Mouse (Mus musculus) small intestine, adult 2 months (tissue): ENCODE results near the gene Iqcn. TPM values are rescaled to one million over a fixed set of nuclear protein-coding genes. Genes with fewer than 3 reads are reported as not detected.

Experiments used
- H3K27ac ChIP-seq: fragments of 200-500 bp; 2 replicates; pipeline ENCODE4 v1.5.1; 2012; ENCODE audit warnings: low read depth, low read length, control low read depth, inconsistent platforms; ENCODE audit not compliant: insufficient read depth
- H3K27me3 ChIP-seq: fragments of 200-500 bp; 2 replicates; pipeline ENCODE4 v1.6.1; 2012; ENCODE audit warnings: mild to moderate bottlenecking, moderate library complexity, low read length, inconsistent platforms; ENCODE audit not compliant: control insufficient read depth, insufficient read depth
- H3K36me3 ChIP-seq: fragments of 200-500 bp; 2 replicates; pipeline ENCODE4 v1.6.1; 2012; ENCODE audit warnings: mild to moderate bottlenecking, low read length, control low read depth, inconsistent platforms; ENCODE audit not compliant: control insufficient read depth, insufficient read depth
- H3K4me1 ChIP-seq: fragments of 200-500 bp; 2 replicates; pipeline ENCODE4 v1.6.1; 2012; ENCODE audit warnings: low read length, inconsistent platforms, mixed read lengths; ENCODE audit not compliant: control insufficient read depth, insufficient read depth, insufficient read length
- H3K4me3 ChIP-seq: fragments of 200-500 bp; 2 replicates; pipeline ENCODE4 v1.5.1; 2012; ENCODE audit warnings: low read depth, mild to moderate bottlenecking, control low read depth, inconsistent platforms, low read length, moderate library complexity
- CTCF ChIP-seq: fragments of 200-500 bp; IDR thresholded peaks from 2 replicates; pipeline ENCODE4 v1.5.1; 2012; ENCODE audit warnings: low read depth, mild to moderate bottlenecking, control low read depth, inconsistent platforms, low read length, moderate library complexity, mixed read lengths; ENCODE audit not compliant: insufficient replicate concordance, insufficient read length; ENCODE audit errors: extremely low read depth
- POLR2A ChIP-seq: fragments of 200-500 bp; IDR thresholded peaks from 2 replicates; pipeline ENCODE4 v1.6.1; 2012; ENCODE audit warnings: low read depth, mild to moderate bottlenecking, control low read depth, inconsistent platforms, low read length, moderate library complexity
- WGBS: fragments of 180-500 bp; shearing (Covaris S2); methylation state at CpG from one replicate; pipeline ENCODE4 v1.1.7; 2018; 5-methylcytosine and 5-hydroxymethylcytosine counted together
- polyA plus RNA-seq: library from polyadenylated mRNA; depleted of rRNA; stranded (reverse); fragments of >200 nt; gene quantifications from 2 replicates; pipeline ENCODE4 v1.2.3, GENCODE M21; 2012

Iqcn gene
- polyA plus RNA-seq, 1 experiment: 0.03 TPM

- WGBS: 32% methylated on average over 19 of the region's 19 CpGs
- no peaks in the 10 kb centered on the region for H3K36me3 ChIP-seq
- H3K27ac ChIP-seq: peak overlapping the region; percentile 39
- H3K4me1 ChIP-seq: peaks cover 23% of the 10 kb centered on the region
- TF ChIP-seq POLR2A: no peak
- no peak for TF ChIP-seq CTCF
- no peaks in the 10 kb centered on the region for H3K27me3 ChIP-seq
- peak overlapping the region; percentile 48 for H3K4me3 ChIP-seq
These were observed 30.8 kb upstream of the Iqcn start for GRCm38 (mm10) chr8:70672325-70673078.

- Histone ChIP-seq H3K4me3 (peak within 1 kb of the TSS; percentile 66), H3K4me1 (peaks cover 30% of the 10 kb centered on the region), H3K36me3 (peaks cover 2% of the 10 kb centered on the region; the same call in 1 of the 2 replicates), H3K27ac (peak within 1 kb of the TSS; percentile 93), H3K27me3 (no peaks in the 10 kb centered on the region)
- peak; percentile 40; the same call in 1 of the 2 replicates for TF ChIP-seq POLR2A
- TF ChIP-seq CTCF: peak; percentile 82
- under 1% methylated on average over 60 of the region's 60 CpGs for WGBS
These were observed 30.0 kb upstream of the Iqcn start, which contains the start of gene Lsm4 for GRCm38 (mm10) chr8:70673079-70673856. Lsm4 (plus strand) TSS chr8:70673248.

DNA sequence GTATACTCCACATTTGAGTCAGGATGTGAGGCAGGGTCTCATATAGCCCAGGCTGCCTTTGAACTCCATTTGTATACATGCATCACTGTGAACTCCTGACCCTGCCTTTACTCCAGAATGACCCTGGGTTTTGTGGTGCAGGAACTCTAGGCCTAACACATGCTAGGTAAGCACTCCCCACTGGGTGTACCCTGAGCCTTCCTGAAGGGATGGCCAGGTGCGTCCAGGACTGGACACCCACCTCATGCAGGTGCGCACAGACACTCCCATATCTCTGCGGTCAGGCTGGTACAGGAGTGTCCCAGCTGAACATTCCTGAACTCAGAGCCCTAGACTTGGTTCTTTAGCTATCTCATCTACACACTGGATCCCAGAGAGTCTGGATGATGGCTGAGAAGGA is 29.1 kb upstream of the Iqcn start:
- no peak for TF ChIP-seq POLR2A
- 30% methylated on average over 3 of the region's 3 CpGs for WGBS
- no peaks in the 10 kb centered on the region for H3K27me3 ChIP-seq
- peaks cover 3% of the 10 kb centered on the region; the same call in 1 of the 2 replicates for H3K36me3 ChIP-seq
- H3K27ac ChIP-seq: peak overlapping the region; percentile 93
- H3K4me1 ChIP-seq: peaks cover 39% of the 10 kb centered on the region
- H3K4me3 ChIP-seq: peak overlapping the region; percentile 66; the same call in 1 of the 2 replicates

DNA sequence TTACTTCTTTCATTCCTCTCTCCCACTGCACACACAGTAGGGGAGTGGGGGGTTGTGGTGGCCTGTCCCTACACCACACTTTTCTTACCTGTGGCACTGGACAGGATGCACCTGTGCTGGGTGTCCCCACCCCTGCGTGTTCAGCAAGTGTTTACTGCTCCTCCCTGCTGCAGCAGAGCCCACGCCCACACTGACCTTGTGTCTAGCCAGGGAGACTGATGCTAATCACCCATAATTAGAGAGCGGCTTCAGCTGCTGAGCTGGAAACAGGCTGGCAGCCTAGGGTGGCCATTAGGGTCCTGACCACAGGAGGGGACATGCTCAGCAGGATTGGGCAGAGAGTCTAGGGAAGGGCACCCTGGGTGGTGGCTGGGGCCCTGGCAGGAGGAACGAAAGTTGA is 28.5 kb upstream of the Iqcn start:
- 23% methylated on average over 4 of the region's 4 CpGs for WGBS
- Histone ChIP-seq H3K27ac (peak overlapping the region; percentile 93), H3K4me3 (no peak overlapping the region), H3K27me3 (no peaks in the 10 kb centered on the region), H3K36me3 (peaks cover 3% of the 10 kb centered on the region; the same call in 1 of the 2 replicates), H3K4me1 (peaks cover 45% of the 10 kb centered on the region)
- TF ChIP-seq CTCF: no peak
- no peak for TF ChIP-seq POLR2A

- TF ChIP-seq CTCF (no peak), POLR2A (no peak)
- 81% methylated on average over 1 of the region's 1 CpGs for WGBS
- H3K4me1 ChIP-seq: peaks cover 50% of the 10 kb centered on the region
These were observed 27.9 kb upstream of the Iqcn start for GRCm38 (mm10) chr8:70675336-70675735.

DNA sequence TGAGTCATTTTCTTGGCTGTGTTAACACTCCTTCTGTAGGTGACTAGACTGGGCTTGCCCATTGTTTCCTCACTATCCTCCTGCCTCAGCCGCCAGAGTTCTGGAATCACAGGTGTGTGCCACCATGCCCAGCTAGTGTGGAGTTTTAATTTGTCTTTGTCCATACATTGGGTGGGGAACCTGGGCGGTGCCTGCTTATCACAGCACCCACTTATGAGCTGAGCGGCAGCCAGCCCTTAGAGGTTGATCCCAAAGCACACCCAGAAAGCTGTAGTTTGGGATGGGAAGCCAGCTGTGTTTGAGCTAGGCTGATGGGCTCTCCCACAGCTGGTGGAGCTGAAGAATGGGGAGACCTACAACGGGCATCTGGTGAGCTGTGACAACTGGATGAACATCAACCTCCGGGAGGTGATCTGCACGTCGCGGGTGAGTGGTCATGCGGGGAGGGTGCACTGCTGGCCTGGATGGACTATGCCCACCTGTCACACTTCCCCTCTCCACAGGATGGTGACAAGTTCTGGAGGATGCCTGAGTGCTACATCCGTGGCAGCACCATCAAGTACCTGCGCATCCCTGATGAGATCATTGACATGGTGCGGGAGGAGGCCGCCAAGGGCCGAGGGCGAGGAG is 25.7 kb upstream of the Iqcn start:
- Histone ChIP-seq H3K36me3 (peaks cover 3% of the 10 kb centered on the region; the same call in 1 of the 2 replicates), H3K27me3 (no peaks in the 10 kb centered on the region), H3K4me3 (no peak overlapping the region), H3K27ac (no peak overlapping the region), H3K4me1 (peaks cover 65% of the 10 kb centered on the region)
- no peak for TF ChIP-seq POLR2A
- no peak for TF ChIP-seq CTCF
- WGBS: 83% methylated on average over 15 of the region's 15 CpGs

More at GRCm38 (mm10) chr8:70675336-70675735, 27.9 kb upstream of the Iqcn start:
- Histone ChIP-seq H3K27me3 (no peaks in the 10 kb centered on the region), H3K36me3 (peaks cover 3% of the 10 kb centered on the region; the same call in 1 of the 2 replicates), H3K27ac (peak overlapping the region; percentile 93), H3K4me3 (no peak overlapping the region)
